Comparison of ENCODE assay signal across 7 mouse cellular contexts in genomic region chr1:153486120-153486519, GRCm38 (mm10). TPM values are rescaled to one million over a fixed set of nuclear protein-coding genes. Genes with fewer than 3 reads are reported as not detected.
DNase-seq lines count a peak whose midpoint lies in the region; ATAC-seq and TF ChIP-seq lines count a peak whose summit lies in the region.
"Not testable (repeated sequence)": the region's sequence is repeated elsewhere in the genome, so short reads cannot be mapped to it uniquely, and the experiment has no call there.

No protein-coding gene starts in this region.

- H3K4me3 ChIP-seq in G1E (ENCODE audit: low read depth, low read length): peak overlapping the region; percentile 97
- peak overlapping the region; percentile 99 for H3K4me3 ChIP-seq in embryonic facial prominence, embryonic 12.5 days
- H3K4me3 ChIP-seq in hindbrain, embryonic 15.5 days: peak overlapping the region; percentile 77
- H3K4me3 ChIP-seq in limb, embryonic 11.5 days (ENCODE audit: low read depth, low read length): peak overlapping the region; percentile 100
- peak overlapping the region; percentile 78 for H3K4me3 ChIP-seq in lung, embryonic 15.5 days
- H3K4me3 ChIP-seq in neural tube, embryonic 12.5 days: peak overlapping the region; percentile 100

- ATAC-seq in G1E (ENCODE audit: extremely low read depth, insufficient number of reproducible peaks, low FRiP score, poor library complexity, severe bottlenecking); embryonic facial prominence, embryonic 12.5 days (ENCODE audit: insufficient number of reproducible peaks, insufficient read depth, low FRiP score, low TSS enrichment); hindbrain, embryonic 15.5 days (ENCODE audit: low FRiP score, low read depth); limb, embryonic 11.5 days (ENCODE audit: insufficient number of reproducible peaks, low FRiP score, low TSS enrichment, low read depth); lung, embryonic 15.5 days (ENCODE audit: borderline replicate concordance, extremely low read depth, low FRiP score, low TSS enrichment); neural tube, embryonic 12.5 days (ENCODE audit: low FRiP score, low read depth): not testable (repeated sequence)

- peak overlapping the region; percentile 89 for H3K4me2 ChIP-seq in embryonic facial prominence, embryonic 12.5 days (replicated peaks)
- peak overlapping the region; percentile 90 for H3K4me2 ChIP-seq in hindbrain, embryonic 15.5 days
- peak overlapping the region; percentile 83 for H3K4me2 ChIP-seq in limb, embryonic 11.5 days (ENCODE audit: low read depth, severe bottlenecking)
- H3K4me2 ChIP-seq in lung, embryonic 15.5 days: peak overlapping the region; percentile 77
- peak overlapping the region; percentile 92 for H3K4me2 ChIP-seq in neural tube, embryonic 12.5 days (replicated peaks)

- not testable (repeated sequence) for H3K27me3 ChIP-seq in G1E (ENCODE audit: insufficient read depth, low read length); embryonic facial prominence, embryonic 12.5 days; hindbrain, embryonic 15.5 days; limb, embryonic 11.5 days (ENCODE audit: control insufficient read depth, insufficient read depth, low read length); lung, embryonic 15.5 days; neural tube, embryonic 12.5 days (replicated peaks)

- not testable (repeated sequence) for TF ChIP-seq CTCF in G1E (IDR thresholded peaks at IDR 0.05; ENCODE audit: low read depth, low read length)

- WGBS in embryonic facial prominence, embryonic 12.5 days: 9% methylated on average over 6 of the region's 6 CpGs
- 14% methylated on average over 6 of the region's 6 CpGs for WGBS in hindbrain, embryonic 15.5 days
- WGBS in limb, embryonic 11.5 days: 9% methylated on average over 6 of the region's 6 CpGs
- 5% methylated on average over 6 of the region's 6 CpGs for WGBS in lung, embryonic 15.5 days
- 14% methylated on average over 6 of the region's 6 CpGs for WGBS in neural tube, embryonic 12.5 days

- peaks cover 24% of the 10 kb centered on the region for H3K36me3 ChIP-seq in G1E (replicated peaks)
- H3K36me3 ChIP-seq in embryonic facial prominence, embryonic 12.5 days: peaks cover 15% of the 10 kb centered on the region
- not testable (repeated sequence) for H3K36me3 ChIP-seq in hindbrain, embryonic 15.5 days; limb, embryonic 11.5 days (ENCODE audit: control insufficient read depth, insufficient read depth, low read length)
- H3K36me3 ChIP-seq in lung, embryonic 15.5 days: peaks cover 14% of the 10 kb centered on the region
- H3K36me3 ChIP-seq in neural tube, embryonic 12.5 days: peaks cover 16% of the 10 kb centered on the region

- peak overlapping the region; percentile 99 for H3K9ac ChIP-seq in embryonic facial prominence, embryonic 12.5 days
- peak overlapping the region; percentile 92 for H3K9ac ChIP-seq in hindbrain, embryonic 15.5 days
- H3K9ac ChIP-seq in limb, embryonic 11.5 days (ENCODE audit: low read length): peak overlapping the region; percentile 99
- peak overlapping the region; percentile 91 for H3K9ac ChIP-seq in lung, embryonic 15.5 days
- peak overlapping the region; percentile 99 for H3K9ac ChIP-seq in neural tube, embryonic 12.5 days

- H3K9me3 ChIP-seq in G1E (replicated peaks); embryonic facial prominence, embryonic 12.5 days; hindbrain, embryonic 15.5 days; limb, embryonic 11.5 days (ENCODE audit: control insufficient read depth, low read length); lung, embryonic 15.5 days; neural tube, embryonic 12.5 days: not testable (repeated sequence)

- DNase-seq in G1E (ENCODE audit: low spot score); limb, embryonic 11.5 days (ENCODE audit: low spot score): not testable (repeated sequence)
- DNase-seq in heart, adult 11 months: peak; percentile 87

- peaks cover 34% of the 10 kb centered on the region for H3K4me1 ChIP-seq in G1E (ENCODE audit: insufficient read depth, low read depth, low read length)
- H3K4me1 ChIP-seq in embryonic facial prominence, embryonic 12.5 days: peaks cover 17% of the 10 kb centered on the region
- peaks cover 29% of the 10 kb centered on the region for H3K4me1 ChIP-seq in hindbrain, embryonic 15.5 days (replicated peaks)
- not testable (repeated sequence) for H3K4me1 ChIP-seq in limb, embryonic 11.5 days (ENCODE audit: control insufficient read depth, insufficient read depth, low read length)
- H3K4me1 ChIP-seq in lung, embryonic 15.5 days: peaks cover 27% of the 10 kb centered on the region
- H3K4me1 ChIP-seq in neural tube, embryonic 12.5 days: peaks cover 20% of the 10 kb centered on the region

- H3K27ac ChIP-seq in embryonic facial prominence, embryonic 12.5 days; hindbrain, embryonic 15.5 days (replicated peaks); limb, embryonic 11.5 days (replicated peaks; ENCODE audit: low read depth, low read length); lung, embryonic 15.5 days; neural tube, embryonic 12.5 days: not testable (repeated sequence)

RNA-seq across cellular contexts. Expression of gene Dhx9, which starts 1.3 kb away (rescaled TPM):
- total RNA-seq in G1E (2014; fragmentation: Nextera tagmentation): 259 and 263 TPM in 2 replicates
- 143 and 170 TPM in 2 replicates for total RNA-seq in G1E (2017)
- polyA plus RNA-seq in G1E (2012): 24.4 and 42.7 TPM in 2 replicates
- polyA plus RNA-seq in embryonic facial prominence, embryonic 12.5 days (2016; fragmentation: Nextera tagmentation; extraction: Ambion mirVana): 46.3 and 47.1 TPM in 2 replicates
- 23.5 and 32.2 TPM in 2 replicates for polyA plus RNA-seq in hindbrain, embryonic 15.5 days (2015; fragmentation: Nextera tagmentation; extraction: Ambion mirVana)
- polyA plus RNA-seq in limb, embryonic 11.5 days (2014; fragmentation: Nextera tagmentation; extraction: Ambion mirVana): 28.1 and 36.7 TPM in 2 replicates
- 30.7 and 34.1 TPM in 2 replicates for polyA plus RNA-seq in lung, embryonic 15.5 days (2015; fragmentation: Nextera tagmentation; extraction: Ambion mirVana)
- polyA plus RNA-seq in neural tube, embryonic 12.5 days (2016; fragmentation: Nextera tagmentation; extraction: Ambion mirVana): 36.7 and 50.5 TPM in 2 replicates
